Mouse (Mus musculus) v-Abl transformed pro-B cells (cell line): ENCODE measurements around the gene Gm10801.
"Not testable (repeated sequence)": the region's sequence is repeated elsewhere in the genome, so short reads cannot be mapped to it uniquely, and the experiment has no call there.

Experiments used
- in situ Hi-C, 2 experiments: fragments of 400-800 bp; cut with MboI; formaldehyde crosslinking; loops; one replicate each; pipeline ENCODE4 v1.15.1; 2025; ENCODE audit not compliant: unreplicated experiment in 2 of 2

Gm10801 gene

DNA sequence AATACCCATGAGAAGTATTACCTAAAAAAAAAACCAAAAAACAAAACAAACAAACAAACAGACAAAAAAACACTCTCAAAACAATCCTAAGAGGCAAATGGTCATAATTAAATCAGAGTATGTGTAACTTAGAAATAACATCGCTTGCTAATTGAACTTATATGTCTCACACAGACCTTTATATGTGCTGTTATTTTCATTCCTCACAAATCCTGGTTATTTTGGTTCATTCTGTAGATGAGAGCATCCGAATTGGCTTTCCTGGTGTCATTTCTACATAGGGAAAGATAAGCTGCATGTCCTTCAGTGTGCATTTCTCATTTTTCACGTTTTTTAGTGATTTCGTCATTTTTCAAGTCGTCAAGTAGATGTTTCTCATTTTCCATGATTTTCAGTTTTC lies at the start of gene Gm10801:
TSS of gene Gm10801 (plus strand) at position 301 of the 400 bp plus-strand sequence.
- in situ Hi-C loops = not testable (repeated sequence)

DNA sequence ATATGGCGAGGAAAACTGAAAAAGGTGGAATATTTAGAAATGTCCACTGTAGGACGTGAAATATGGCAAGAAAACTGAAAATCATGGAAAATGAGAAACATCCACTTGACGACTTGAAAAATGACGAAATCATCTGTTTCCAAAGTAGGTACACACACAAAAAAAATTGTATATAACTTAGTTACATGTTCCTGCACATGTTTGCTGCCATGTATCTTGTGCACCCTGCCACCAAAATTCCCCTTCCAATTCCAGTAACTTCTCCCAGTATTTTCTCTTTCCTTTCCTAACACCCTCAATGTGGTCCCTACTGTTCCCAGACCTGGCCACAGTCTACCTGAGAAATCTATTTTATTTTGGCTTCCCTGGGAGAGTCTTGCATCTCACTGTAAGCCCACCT lies 5.2 kb downstream of the Gm10801 start, which contains the start of gene Gm10800:
TSS of gene Gm10800 (minus strand) at position 101 of the 400 bp plus-strand sequence.
- in situ Hi-C loops = not testable (repeated sequence)

GRCm38 (mm10) chr2:98697533-98697932 lies 35.5 kb downstream of the Gm10801 start:
- in situ Hi-C loops = no loop called here
